Mouse (Mus musculus) kidney, postnatal 10 days (tissue): ENCODE measurements around the gene Clcn1.

ENCODE experiments used
- DNase-seq: peaks from one replicate; pipeline ENCODE4 v3.0.0; 2021; ENCODE audit warnings: mixed read lengths

Gene Clcn1

DNA sequence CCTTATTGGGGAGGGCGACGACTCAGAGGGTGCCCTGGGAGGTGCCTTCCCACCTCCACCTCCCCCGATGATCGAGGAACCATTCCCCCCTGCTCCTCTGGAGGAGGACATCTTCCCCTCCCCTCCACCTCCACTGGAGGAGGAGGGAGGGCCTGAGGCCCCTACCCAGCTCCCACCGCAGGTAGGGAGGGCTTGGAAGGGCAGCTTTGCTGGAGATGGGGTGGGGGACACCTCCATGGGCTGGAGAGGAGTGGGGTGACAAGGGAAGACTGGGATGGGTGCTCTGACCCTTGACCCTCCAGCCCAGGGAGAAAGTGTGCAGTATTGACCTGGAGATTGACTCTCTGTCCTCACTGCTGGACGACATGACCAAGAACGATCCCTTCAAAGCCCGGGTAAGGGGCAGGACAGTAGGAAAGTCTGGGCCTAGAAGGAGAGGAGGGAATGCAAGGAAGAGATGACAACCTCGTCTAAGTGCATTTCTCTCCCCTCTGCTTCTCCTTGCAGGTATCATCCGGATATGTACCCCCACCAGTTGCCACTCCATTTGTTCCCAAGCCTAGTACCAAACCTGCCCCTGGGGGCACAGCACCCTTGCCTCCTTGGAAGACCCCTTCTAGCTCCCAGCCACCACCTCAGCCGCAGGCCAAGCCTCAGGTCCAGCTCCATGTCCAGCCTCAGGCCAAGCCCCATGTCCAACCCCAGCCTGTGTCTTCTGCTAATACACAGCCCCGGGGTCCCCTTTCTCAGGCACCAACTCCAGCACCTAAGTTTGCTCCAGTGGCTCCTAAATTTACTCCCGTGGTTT lies 64.7 kb downstream of the Clcn1 start:
- DNase-seq, result no peak

DNA sequence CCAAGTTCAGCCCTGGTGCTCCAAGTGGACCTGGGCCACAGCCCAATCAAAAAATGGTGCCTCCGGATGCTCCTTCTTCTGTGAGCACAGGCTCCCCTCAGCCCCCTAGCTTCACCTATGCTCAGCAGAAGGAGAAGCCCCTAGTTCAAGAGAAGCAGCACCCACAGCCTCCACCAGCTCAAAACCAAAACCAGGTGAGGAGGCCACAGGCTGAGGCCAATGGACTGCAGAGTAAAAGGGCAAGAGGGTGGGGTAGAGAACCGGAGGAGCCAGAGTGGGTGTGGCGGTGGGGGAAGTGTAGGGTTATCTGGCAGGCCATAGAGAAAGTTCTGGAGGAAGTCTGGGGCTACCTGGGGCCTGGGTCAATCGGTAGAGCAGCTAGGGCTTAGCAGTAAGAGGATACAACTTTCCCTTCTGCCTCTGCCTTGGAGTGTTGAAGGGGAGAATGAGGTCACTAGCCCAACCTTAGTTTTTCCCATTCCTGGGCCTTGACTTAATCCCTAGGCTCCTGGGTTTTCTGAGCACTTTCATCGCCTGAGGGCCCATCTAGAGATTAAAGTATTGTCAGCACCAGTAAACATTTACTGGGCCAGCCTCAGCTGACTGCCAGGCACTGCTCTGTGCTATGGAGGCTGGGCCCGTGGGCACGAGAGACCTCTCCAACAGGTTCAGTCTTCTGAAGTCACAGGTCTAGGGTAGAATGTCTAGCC lies 65.4 kb downstream of the Clcn1 start:
- no peak for DNase-seq

DNA sequence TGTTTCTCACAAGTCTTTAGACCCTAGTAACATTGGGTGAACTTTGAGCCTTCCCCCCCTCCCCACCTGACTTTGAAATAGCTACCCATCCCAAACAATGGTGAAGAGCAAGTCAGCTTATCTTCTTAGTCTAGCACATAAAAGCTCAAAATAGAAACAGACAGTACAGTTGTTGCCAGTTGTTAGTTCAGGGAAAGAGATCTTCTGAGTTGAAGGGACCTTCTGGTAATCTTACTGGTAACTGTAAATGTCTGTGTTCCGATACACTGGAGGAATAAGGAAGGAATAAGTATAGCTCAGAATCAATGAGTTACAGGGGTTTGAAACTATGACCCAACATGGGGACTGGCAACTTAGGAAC lies 66.0 kb downstream of the Clcn1 start:
- DNase-seq, result no peak

DNA sequence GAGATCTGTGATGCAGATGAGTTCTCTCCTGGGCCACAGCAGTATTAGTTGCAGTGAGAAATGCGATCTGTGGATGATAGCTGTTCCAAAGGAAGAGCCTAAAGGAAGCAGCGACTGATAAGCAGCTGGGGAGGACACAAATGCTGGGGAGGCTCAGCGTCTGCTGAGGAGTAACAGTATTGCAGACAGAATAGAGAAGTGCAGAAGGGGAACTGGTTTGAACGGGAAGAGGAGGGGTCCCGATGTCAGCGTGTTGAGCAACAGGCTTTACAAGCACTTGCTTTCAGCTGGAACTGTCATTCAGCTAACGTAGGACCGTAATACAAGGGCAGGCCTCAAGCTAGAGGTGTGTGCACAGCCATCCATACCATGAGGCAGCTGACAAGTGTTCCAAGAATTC lies 66.7 kb downstream of the Clcn1 start:
- DNase-seq, result no peak

DNA sequence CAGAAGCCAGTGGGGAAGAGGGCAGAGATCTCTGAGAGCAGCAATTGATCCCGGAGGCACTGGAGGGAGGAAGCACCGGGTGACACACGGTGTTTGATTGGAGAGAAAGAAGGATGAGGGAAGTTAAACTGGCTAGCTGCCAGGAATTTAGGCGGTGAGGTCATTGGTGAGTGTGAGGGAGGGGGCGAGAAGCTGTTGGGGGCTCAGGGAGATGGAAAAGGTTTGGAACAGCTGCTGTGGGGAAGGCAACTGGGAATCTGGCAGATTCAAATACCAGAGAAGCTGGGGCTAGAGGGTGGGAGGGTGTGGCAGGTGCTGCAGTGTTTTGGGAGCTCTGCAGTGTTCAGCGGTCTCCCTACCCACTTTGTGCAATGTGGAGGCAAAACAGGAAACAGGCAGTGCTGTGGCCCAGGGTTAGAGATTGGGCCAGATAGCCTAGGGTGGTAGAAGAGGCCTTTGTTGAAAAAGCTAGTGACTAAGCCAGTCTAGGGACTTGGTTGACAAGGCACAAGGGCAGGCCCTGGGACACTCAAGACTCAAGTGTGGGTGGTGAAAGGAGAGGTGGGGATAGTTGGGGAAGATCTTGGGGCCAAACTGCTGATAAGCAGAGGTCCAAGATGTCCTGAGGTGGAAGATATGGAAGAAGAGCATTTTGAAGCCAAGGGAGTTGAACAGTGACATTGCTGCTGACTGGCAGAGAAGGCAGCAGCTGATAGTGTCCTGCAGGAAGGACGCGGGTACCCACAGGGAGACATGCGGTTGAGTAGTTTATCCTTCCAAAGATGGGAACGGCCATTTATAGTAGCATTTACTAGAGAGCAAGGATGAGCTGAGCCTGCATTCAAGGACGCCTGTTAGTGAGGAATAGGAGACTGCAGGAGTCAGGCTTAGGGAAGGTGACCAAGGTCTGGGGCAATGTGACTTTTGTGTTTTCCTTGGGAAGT lies 67.9 kb downstream of the Clcn1 start:
- DNase-seq, result peak; percentile 46

DNA sequence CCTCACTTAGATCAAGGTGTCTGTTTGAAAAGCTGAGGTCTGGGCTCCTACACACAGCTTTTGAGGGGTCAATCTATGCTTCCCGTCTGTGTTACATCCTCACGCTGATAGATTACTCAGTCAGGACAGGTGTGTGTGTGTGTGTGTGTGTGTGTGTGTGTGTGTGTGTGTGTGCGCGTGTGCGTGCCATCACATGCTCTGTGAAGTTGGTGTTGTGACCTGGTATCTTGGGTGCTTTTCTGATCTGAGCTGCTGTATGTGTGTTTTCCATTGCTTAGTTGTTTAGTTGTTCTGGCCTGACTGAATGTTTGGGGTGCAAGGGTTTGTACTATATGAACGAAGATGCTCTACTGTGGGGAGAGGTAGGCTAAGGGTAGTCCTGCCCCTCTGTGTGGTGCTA lies 68.9 kb downstream of the Clcn1 start:
- no peak for DNase-seq

DNA sequence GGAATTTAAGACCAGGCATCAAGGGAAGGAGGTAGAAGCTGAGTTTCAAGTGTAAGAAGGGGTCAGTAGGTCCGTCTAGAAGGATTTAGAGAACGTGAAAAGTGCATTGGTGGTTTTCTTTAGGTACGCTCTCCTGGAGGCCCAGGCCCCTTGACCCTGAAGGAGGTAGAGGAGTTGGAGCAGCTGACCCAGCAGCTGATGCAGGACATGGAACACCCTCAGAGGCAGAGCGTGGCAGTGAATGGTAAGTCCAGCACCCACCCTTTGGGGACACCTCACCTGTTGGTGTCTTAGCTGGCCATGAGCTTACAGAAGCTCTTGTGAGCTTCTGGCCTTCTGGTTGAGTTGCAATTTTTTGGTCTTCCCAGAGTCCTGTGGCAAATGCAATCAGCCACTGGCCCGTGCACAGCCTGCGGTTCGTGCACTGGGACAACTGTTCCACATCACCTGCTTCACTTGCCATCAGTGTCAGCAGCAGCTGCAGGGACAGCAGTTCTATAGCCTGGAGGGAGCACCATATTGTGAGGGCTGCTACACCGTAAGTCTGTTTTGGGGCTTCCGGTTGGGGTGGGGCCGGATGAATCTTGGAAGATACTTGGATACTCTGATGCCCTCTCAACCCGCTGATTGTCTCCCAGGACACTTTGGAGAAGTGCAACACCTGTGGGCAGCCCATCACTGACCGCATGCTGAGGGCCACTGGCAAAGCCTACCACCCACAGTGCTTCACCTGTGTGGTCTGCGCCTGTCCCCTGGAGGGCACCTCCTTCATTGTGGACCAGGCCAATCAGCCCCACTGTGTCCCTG lies 69.5 kb downstream of the Clcn1 start:
- no peak for DNase-seq

DNA sequence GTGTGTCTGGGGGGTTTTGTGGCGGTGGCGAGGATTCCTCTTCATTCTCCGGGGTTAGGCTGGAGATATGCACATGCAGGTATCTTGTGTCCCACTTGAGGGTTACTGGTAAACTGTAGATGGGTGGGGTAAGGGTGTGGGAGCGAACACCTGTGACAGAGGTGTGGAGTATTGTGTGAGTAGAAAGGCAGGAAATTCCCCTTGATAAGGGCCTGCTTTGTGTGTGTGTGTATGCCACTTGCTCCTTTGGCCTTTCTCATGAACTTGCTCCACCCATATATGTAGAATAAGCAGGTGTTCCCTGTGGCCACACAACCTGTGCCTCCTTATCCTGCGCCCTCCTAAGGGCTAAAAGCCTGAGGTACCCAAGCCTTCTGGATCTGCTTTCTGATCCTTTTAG lies 70.4 kb downstream of the Clcn1 start:
- no peak for DNase-seq

DNA sequence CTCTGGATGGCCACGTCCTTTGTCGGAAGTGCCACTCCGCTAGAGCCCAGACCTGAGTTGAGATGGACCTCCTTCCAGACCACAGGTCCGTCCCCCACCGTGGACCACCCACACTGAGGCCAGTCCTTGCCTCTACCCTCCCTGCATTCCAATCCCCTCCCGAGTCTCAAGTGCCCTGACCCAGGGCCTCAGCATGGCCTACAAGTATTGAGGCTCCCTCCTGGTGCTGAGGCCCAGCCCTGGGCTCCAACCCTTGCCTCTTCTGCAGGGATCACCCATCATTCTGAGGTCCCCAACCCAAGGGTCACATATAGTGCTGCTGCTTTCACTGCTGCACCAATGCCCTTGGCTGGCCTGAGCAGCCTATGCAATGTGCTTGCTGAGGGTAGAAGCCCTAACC lies 71.4 kb downstream of the Clcn1 start:
- no peak for DNase-seq

DNA sequence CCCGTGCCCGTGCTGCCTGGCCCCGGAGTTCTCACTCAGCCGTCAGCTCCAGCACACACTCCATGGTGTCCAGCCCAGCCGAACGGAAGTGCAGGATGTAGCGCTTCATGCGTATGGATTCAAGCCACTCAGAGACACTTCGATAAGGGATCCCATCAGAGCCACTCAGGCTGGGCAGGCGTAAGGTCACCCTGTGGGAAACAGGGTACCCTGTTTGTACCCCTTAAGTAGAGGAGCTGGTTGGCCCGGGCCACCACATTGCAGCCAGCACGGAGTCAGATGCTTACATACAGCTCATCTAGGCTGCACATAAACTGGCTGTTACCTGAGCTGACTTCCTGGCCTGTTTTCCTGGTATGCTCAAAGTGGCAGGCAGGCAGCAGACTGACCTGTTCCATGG lies 72.4 kb downstream of the Clcn1 start:
- DNase-seq, result no peak

DNA sequence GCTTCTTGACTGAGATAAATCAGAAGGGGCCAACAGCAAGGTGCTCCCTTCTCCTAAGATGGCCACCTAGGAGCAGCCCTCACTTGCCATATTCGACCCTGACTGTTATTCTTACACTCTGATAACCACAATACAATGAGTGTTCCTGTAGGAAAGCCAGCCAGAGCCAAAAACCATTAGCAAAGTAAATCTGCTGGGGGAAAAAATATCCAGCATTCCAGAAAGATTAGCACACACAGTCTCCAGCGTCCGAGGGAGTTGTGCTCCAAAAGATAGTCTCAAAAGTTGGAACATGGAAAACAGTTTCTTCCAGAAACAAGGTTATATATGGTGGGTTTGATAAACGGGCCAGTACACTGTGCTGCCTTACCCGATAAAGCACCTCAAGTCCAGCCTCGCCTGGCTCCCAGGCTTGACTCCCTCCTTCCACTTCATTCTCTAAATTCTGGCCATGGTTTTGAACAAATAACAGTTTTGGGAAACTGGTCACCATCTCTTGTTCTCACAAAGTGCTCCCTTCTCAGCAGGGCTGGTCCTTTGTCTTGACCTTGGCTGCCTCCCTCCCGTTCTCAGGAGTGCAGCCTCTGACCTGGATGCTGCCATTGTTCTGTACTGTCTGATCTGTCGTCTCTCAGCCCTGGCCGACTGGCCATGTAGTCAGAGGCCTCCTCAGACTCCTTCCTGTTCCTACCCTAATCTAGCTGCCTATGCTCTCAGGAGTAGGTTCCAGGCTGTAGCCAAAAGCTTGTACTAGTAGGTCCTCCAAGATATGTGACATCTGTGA lies 73.1 kb downstream of the Clcn1 start:
- DNase-seq, result no peak

DNA sequence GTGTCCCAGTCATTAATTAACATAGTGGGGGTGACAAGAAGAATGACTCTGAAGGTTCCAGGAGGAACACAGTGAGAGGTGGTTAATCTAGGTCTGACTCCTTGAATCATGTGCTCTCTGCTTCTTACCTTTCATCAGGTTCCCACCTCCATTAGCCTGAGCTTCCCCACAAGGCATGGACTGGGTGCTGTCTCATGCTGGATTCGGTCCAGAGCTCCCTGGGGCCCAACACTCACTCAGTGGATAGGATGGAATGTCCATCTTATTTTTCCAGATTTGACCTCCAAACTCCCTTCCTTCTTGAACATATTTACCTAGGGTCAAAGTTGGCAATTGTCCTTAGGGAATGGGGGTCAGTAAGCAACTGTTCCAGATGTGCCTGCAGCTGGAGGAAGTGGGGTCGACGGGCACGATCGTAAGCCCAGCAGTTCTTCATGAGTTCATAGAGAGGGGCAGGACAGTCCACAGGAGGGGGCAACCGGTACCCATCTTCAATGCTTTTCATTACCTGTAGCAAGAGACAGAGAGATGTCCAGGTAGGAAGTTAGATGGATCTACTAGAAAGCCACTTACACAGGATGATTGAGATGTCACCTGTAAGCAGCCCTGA lies 73.9 kb downstream of the Clcn1 start:
- DNase-seq, result no peak

DNA sequence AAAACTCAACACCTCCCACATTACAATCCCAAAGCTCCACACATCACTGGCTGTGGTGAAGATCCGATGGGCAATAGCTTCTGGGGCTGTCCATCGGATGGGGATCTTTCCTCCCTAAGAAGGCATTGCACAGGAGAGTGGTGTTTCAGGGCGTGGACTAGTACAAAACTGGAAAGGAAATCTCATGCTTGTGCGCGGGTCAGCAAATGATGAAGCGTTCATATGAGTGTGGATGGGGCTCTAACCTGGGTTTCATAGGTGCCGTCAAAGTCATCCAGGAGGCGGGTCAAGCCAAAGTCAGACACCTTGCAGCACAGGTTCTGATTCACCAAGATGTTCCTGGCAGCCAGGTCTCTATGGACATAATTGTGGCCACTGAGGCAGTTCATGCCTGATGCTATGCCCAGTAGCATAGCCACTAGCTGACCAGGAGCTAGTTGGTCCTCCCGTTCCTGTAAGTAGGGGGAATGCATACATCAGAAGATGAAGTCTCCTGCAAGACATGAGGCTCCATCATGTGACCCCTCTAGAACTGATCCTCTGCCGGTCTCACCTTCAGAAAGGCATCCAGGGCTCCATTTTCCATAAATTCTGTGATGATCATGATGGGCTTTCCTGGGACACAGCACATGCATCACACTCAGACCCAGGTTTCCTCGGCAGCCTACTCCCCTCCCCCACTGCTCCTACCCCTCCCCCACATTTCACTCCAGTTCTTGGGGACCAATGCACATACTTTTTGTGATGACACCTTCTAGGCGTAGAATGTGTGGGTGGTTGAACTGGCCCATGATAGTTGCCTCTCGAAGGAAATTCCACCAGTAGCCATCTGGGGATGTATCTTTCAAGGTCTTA lies 74.8 kb downstream of the Clcn1 start:
- no peak for DNase-seq

DNA sequence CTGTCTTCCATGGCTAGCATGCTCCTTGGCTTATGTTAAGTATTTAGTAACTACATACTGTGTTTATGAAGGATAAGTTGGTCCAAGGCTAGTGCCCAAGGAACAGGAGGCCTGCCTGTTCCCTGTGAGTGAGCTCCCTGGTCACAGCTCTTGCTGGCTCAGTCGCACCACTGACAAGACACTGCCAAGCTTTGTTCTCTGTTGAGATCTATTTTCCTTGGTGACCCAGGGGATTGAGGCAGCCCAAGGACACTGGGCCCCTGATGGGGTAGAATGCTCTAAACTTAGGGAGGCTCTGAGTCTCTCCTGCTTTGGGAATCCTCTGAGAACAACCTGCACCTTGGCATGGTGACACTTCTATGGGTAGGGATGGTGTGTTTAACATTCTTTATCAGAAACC lies 75.6 kb downstream of the Clcn1 start:
- no peak for DNase-seq

DNA sequence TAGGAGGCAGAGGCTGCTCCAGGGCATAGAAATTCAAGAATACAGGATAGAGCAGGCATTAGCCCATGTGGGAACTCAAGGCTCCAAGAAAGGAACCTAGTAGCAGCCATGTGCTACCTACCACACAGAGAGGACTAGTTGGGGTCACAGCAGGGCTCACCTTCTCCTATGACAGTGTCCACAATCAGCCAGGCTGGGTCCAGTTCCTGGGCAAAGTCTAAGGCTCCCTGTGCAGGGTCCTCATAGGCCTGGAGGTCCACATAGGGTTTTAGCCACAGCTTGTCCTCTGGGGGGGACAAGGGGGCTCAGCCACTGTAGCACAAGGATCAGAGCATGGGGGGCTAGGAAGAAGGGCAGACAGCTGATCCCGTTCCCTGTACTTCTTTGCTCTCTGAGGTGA lies 76.0 kb downstream of the Clcn1 start:
- DNase-seq, result no peak

DNA sequence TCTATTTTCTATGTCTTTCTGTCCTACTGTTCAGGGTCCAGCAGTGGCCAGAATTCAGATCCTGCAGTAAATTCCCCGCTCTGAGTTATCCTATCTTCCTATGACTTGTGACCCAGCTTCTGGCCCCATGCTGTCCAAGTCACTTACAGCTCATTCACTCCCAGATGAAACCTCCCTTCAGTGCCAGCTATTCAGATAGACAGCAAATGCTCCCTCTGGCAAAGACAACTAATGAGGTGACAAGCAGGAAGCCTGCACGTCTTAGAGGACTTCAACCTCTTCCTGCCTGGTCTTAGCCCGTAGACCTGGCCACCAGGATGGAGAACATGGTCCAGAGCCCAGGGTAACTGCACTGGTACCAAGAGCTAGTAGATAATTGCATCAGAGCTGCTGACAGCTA lies 76.5 kb downstream of the Clcn1 start:
- DNase-seq, result no peak

DNA sequence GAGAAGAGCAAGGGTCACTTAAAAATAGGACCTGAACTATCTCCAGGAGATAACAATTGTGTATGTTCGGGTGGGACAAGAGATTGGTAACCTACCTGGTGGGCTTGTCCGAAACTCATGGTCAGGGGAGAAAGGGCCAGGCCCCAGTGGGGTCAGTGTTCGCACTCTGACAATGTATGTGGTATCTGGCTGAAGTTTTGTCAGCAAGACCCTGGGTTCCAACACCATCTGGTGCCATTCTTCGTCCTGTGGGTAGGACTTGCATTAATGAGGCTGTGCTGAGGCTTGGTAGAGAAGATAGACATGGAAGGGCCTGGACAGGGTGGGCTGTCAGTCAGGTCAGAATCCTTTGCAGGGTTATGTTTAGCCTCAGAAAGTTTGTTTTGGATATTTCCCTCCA lies 77.6 kb downstream of the Clcn1 start:
- DNase-seq, result no peak

DNA sequence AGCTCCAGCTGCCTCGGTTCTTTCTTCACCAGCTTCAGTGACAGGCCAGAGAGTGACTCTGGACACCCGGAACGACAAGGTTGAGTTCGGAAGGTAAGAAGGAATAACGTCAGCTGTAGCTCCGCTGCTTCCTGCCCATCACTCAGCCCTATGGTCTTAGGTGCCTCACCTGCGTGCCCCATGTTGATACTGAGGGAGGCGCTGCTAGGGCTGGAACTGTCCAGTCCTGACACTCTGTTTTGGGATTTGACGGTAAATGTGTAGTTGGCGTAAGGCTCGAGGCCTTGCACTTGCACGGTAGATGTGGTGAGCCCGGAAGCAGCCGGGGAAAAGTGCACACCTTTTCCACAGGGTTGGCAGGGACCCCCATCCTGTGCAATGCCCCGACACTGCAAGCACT lies 78.1 kb downstream of the Clcn1 start:
- no peak for DNase-seq

DNA sequence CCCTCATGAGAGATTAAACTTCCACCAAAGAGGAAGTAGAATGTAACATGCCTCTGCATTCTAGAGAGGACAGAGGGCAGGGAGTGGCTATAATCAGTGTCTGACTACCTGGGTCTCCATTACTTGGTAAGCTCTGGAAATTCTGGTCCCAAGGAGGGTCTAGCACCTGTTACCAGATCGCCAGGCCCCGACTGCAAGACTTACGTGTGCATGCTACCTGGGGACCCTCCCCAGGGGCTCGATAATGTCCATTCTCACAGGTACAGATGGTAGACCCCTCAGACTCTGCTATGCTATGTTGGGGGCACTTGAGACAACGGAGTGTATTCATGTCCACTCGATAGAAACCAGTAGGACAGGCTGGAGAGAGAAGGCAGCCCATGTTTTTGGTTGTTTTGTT lies 78.7 kb downstream of the Clcn1 start:
- DNase-seq, result no peak
